Mouse (Mus musculus) mesoderm, embryonic 11.5 days (tissue): ENCODE measurements around the gene Rad51d.
A peak's percentile ranks its signal among the peaks of the same experiment; 100 is the strongest.
"Not testable (repeated sequence)": the region's sequence is repeated elsewhere in the genome, so short reads cannot be mapped to it uniquely, and the experiment has no call there.

Source experiments
- DNase-seq: peaks from one replicate; pipeline ENCODE4 v3.0.0-alpha.2; 2012; ENCODE audit warnings: low read depth, low spot score

Rad51d gene

GRCm38 (mm10) chr11:82890342-82890762 lies at the start of gene Rad51d:
Gene Rad51d (minus strand): TSS chr11:82890614.
- peak; percentile 93 for DNase-seq

- no peak for DNase-seq
Measured at GRCm38 (mm10) chr11:82933186-82933585, 42.8 kb upstream of the Rad51d start.

- not testable (repeated sequence) for DNase-seq
Measured at GRCm38 (mm10) chr11:82931671-82932450, 41.4 kb upstream of the Rad51d start.

- not testable (repeated sequence) for DNase-seq
Measured at GRCm38 (mm10) chr11:82931161-82931560, 40.7 kb upstream of the Rad51d start.

- not testable (repeated sequence) for DNase-seq
Measured at GRCm38 (mm10) chr11:82930391-82930955, 40.1 kb upstream of the Rad51d start.

GRCm38 (mm10) chr11:82929633-82929950 lies 39.2 kb upstream of the Rad51d start:
- DNase-seq = no peak

- no peak for DNase-seq
Measured at GRCm38 (mm10) chr11:82928897-82929632, 38.7 kb upstream of the Rad51d start.

- not testable (repeated sequence) for DNase-seq
Measured at GRCm38 (mm10) chr11:82923910-82924309, 33.5 kb upstream of the Rad51d start.

GRCm38 (mm10) chr11:82921691-82922090 lies 31.3 kb upstream of the Rad51d start:
- DNase-seq = no peak

GRCm38 (mm10) chr11:82920768-82921167 lies 30.4 kb upstream of the Rad51d start:
- no peak for DNase-seq

- DNase-seq = peak; percentile 89
Measured at GRCm38 (mm10) chr11:82914711-82915352, 24.4 kb upstream of the Rad51d start.

GRCm38 (mm10) chr11:82910679-82911389 lies 20.4 kb upstream of the Rad51d start:
- no peak for DNase-seq

GRCm38 (mm10) chr11:82910250-82910649 lies 19.8 kb upstream of the Rad51d start, which contains the start of gene Unc45b:
Gene Unc45b (plus strand): TSS chr11:82910550.
- DNase-seq = no peak

GRCm38 (mm10) chr11:82908608-82908989 lies 18.2 kb upstream of the Rad51d start:
- DNase-seq = no peak

GRCm38 (mm10) chr11:82907651-82908607 lies 17.5 kb upstream of the Rad51d start, which contains the start of gene Nle1:
Gene Nle1 (minus strand): TSS chr11:82908411.
- DNase-seq = peak; percentile 91

- DNase-seq = no peak
Measured at GRCm38 (mm10) chr11:82905816-82906215, 15.4 kb upstream of the Rad51d start.

- DNase-seq = no peak
Measured at GRCm38 (mm10) chr11:82904952-82905351, 14.5 kb upstream of the Rad51d start.

GRCm38 (mm10) chr11:82901606-82902310 lies 11.3 kb upstream of the Rad51d start:
- DNase-seq = no peak

GRCm38 (mm10) chr11:82899720-82900119 lies 9.3 kb upstream of the Rad51d start:
- DNase-seq = no peak
